Comparison of ENCODE assay signal across 12 mouse cellular contexts in genomic region chr2:155805231-155805924, GRCm38 (mm10). TPM values are rescaled to one million over a fixed set of nuclear protein-coding genes. Genes with fewer than 3 reads are reported as not detected.
DNase-seq lines count a peak whose midpoint lies in the region; ATAC-seq and TF ChIP-seq lines count a peak whose summit lies in the region.
"Had no signal": no experiment of that assay in that cellular context is flagged by ENCODE, and none has a peak within 500 bp of the region (broad histone marks: within the 10 kb centered on the region; RNA-seq: fewer than 3 reads in every experiment).

No protein-coding gene starts in this region.

- no peak overlapping the region for H3K9ac ChIP-seq in kidney, embryonic 15.5 days
- H3K9ac ChIP-seq: embryonic facial prominence, embryonic 12.5 days had no signal

- no peaks in the 10 kb centered on the region for H3K27me3 ChIP-seq in kidney, adult 2 months (replicated peaks; ENCODE audit: control insufficient read depth, insufficient read depth, low read length)
- no peaks in the 10 kb centered on the region for H3K27me3 ChIP-seq in kidney, embryonic 15.5 days

- ATAC-seq in kidney, embryonic 15.5 days (replicated peaks; ENCODE audit: low FRiP score): no peak
- no peak for ATAC-seq in megakaryocyte progenitor cell, adult 5-6 weeks (replicated peaks; ENCODE audit: poor library complexity)

- no peak overlapping the region for H3K4me3 ChIP-seq in kidney, adult 2 months (ENCODE audit: insufficient read depth, low read depth, low read length)
- no peak overlapping the region for H3K4me3 ChIP-seq in kidney, embryonic 15.5 days (replicated peaks)
- H3K4me3 ChIP-seq: embryonic facial prominence, embryonic 12.5 days had no signal

- 41% methylated on average over 6 of the region's 6 CpGs for WGBS in kidney, adult 2 months
- 52% methylated on average over 6 of the region's 6 CpGs for WGBS in kidney, embryonic 15.5 days

- H3K27ac ChIP-seq in kidney, adult 2 months (ENCODE audit: insufficient read depth, low read depth, low read length): no peak overlapping the region
- no peak overlapping the region for H3K27ac ChIP-seq in kidney, embryonic 15.5 days
- H3K27ac ChIP-seq: embryonic facial prominence, embryonic 12.5 days; macrophage had no signal

- H3K4me2 ChIP-seq in kidney, embryonic 15.5 days: no peak overlapping the region
- H3K4me2 ChIP-seq: embryonic facial prominence, embryonic 12.5 days had no signal

- TF ChIP-seq CTCF in kidney, adult 2 months (conservative IDR thresholded peaks at IDR 0.05; ENCODE audit: insufficient read depth, insufficient read length, low read depth, low read length): no peak

- TF ChIP-seq POLR2A in kidney, adult 2 months (IDR thresholded peaks at IDR 0.05; ENCODE audit: low read depth, low read length): no peak

- no peaks in the 10 kb centered on the region for H3K9me3 ChIP-seq in kidney, embryonic 15.5 days (replicated peaks)
- H3K9me3 ChIP-seq: embryonic facial prominence, embryonic 12.5 days had no signal

- H3K4me1 ChIP-seq in kidney, adult 2 months (ENCODE audit: control insufficient read depth, insufficient read depth, low read length): peaks cover 4% of the 10 kb centered on the region; the same call in 1 of the 2 replicates
- H3K4me1 ChIP-seq in kidney, embryonic 15.5 days: no peaks in the 10 kb centered on the region
- H3K4me1 ChIP-seq: embryonic facial prominence, embryonic 12.5 days had no signal

- DNase-seq in kidney, adult 2 months: peak; percentile 62
- peak; percentile 66 to 73 for DNase-seq in adrenal gland, adult 18-20 months (ENCODE audit: low spot score in 2 of 2)
- DNase-seq in cerebellum, postnatal 36 days: peak; percentile 99
- peak; percentile 35 for DNase-seq in lung, postnatal 25 days (ENCODE audit: low spot score)
- DNase-seq in right cerebral cortex, postnatal 10 days (ENCODE audit: low spot score in 2 of 2): no peak
- no peak for DNase-seq in left cerebral cortex, adult 11 months (ENCODE audit: low spot score)

- H3K36me3 ChIP-seq in kidney, adult 2 months (ENCODE audit: control insufficient read depth, insufficient read depth, low read length): no peaks in the 10 kb centered on the region
- H3K36me3 ChIP-seq in kidney, embryonic 15.5 days: no peaks in the 10 kb centered on the region
- H3K36me3 ChIP-seq: embryonic facial prominence, embryonic 12.5 days had no signal

RNA-seq across cellular contexts. Expression of gene BC029722, which starts 13.8 kb away (rescaled TPM):
- polyA plus RNA-seq in kidney, adult 2 months (2012; rRNA removed): 56.4 and 69.9 TPM in 2 replicates
- 14.5 and 18.1 TPM in 2 replicates for polyA plus RNA-seq in kidney, embryonic 15.5 days (2015; fragmentation: Nextera tagmentation; extraction: Ambion mirVana)
- 100 to 1,000 TPM; 171 to 240 TPM for total RNA-seq in adrenal gland, adult 18-20 months (2021)
- 13.2 and 18.8 TPM in 2 replicates for total RNA-seq in megakaryocyte progenitor cell, adult 5-6 weeks (2015)
- total RNA-seq in megakaryocyte progenitor cell, adult 5-6 weeks (2017): 13.2 and 14.8 TPM in 2 replicates

RNA-seq across cellular contexts. Expression of gene Eif6, which starts 21.3 kb away (rescaled TPM):
- 108 and 113 TPM in 2 replicates for polyA plus RNA-seq in kidney, adult 2 months (2012; rRNA removed)
- polyA plus RNA-seq in kidney, embryonic 15.5 days (2015; fragmentation: Nextera tagmentation; extraction: Ambion mirVana): 204 and 210 TPM in 2 replicates
- total RNA-seq in adrenal gland, adult 18-20 months (2021): 100 to 1,000 TPM; 131 to 138 TPM
- total RNA-seq in megakaryocyte progenitor cell, adult 5-6 weeks (2015): 261 and 264 TPM in 2 replicates
- total RNA-seq in megakaryocyte progenitor cell, adult 5-6 weeks (2017): 58.5 and 84.7 TPM in 2 replicates

RNA-seq across cellular contexts. Expression of gene Fam83c, which starts 29.3 kb away (rescaled TPM):
- polyA plus RNA-seq in kidney, adult 2 months (2012; rRNA removed): 0.03 TPM in 1 of 2 replicates, not detected in the other
- 0.15 and 0.19 TPM in 2 replicates for polyA plus RNA-seq in kidney, embryonic 15.5 days (2015; fragmentation: Nextera tagmentation; extraction: Ambion mirVana)
- not detected for total RNA-seq in adrenal gland, adult 18-20 months (2021)
- total RNA-seq in megakaryocyte progenitor cell, adult 5-6 weeks (2015): not detected in 2 replicates
- not detected in 2 replicates for total RNA-seq in megakaryocyte progenitor cell, adult 5-6 weeks (2017)
- total RNA-seq: hematopoietic stem cell, adult 5-6 weeks had no signal
- polyA plus RNA-seq: macrophage; spleen, adult 2 months had no signal

RNA-seq across cellular contexts. Expression of gene Mmp24, which starts 30.2 kb away (rescaled TPM):
- 0.12 and 0.14 TPM in 2 replicates for polyA plus RNA-seq in kidney, adult 2 months (2012; rRNA removed)
- 0.14 and 0.16 TPM in 2 replicates for polyA plus RNA-seq in kidney, embryonic 15.5 days (2015; fragmentation: Nextera tagmentation; extraction: Ambion mirVana)
- total RNA-seq in adrenal gland, adult 18-20 months (2021): 1 to 10 TPM; 1.2 to 2.3 TPM
- total RNA-seq in megakaryocyte progenitor cell, adult 5-6 weeks (2015): not detected in 2 replicates
- under 0.01 TPM in 1 of 2 replicates, not detected in the other for total RNA-seq in megakaryocyte progenitor cell, adult 5-6 weeks (2017)
- polyA plus RNA-seq: spleen, adult 2 months had no signal

RNA-seq across cellular contexts. Expression of gene Procr, which starts 54.5 kb away (rescaled TPM):
- 3.6 and 3.9 TPM in 2 replicates for polyA plus RNA-seq in kidney, adult 2 months (2012; rRNA removed)
- polyA plus RNA-seq in kidney, embryonic 15.5 days (2015; fragmentation: Nextera tagmentation; extraction: Ambion mirVana): 11.1 and 12.3 TPM in 2 replicates
- total RNA-seq in adrenal gland, adult 18-20 months (2021): 100 to 1,000 TPM in 1 of 2 experiments, 10 to 100 TPM in 1; 44.9 to 104 TPM
- total RNA-seq in megakaryocyte progenitor cell, adult 5-6 weeks (2015): 0.89 TPM in 1 of 2 replicates, not detected in the other
- 3.1 and 6.1 TPM in 2 replicates for total RNA-seq in megakaryocyte progenitor cell, adult 5-6 weeks (2017)

Comparison
In these comparisons a context has a peak if more than half of its experiments do, and no peak if none do; other contexts are left out.
1. DNase-seq: peak in kidney, adult 2 months (single experiment), adrenal gland, adult 18-20 months (2 of 2), cerebellum, postnatal 36 days (2 of 2) and lung, postnatal 25 days (single experiment); none in right cerebral cortex, postnatal 10 days (0 of 2) and left cerebral cortex, adult 11 months (single experiment).
2. RNA of gene BC029722, which starts 13.8 kb away (total RNA-seq): 171 to 240 TPM in adrenal gland, adult 18-20 months; 13.2 to 18.8 TPM in megakaryocyte progenitor cell, adult 5-6 weeks; every median in the first group is over 4 times any median in the second.